20 mouse cellular contexts compared by ENCODE assay signal in the genomic region with DNA sequence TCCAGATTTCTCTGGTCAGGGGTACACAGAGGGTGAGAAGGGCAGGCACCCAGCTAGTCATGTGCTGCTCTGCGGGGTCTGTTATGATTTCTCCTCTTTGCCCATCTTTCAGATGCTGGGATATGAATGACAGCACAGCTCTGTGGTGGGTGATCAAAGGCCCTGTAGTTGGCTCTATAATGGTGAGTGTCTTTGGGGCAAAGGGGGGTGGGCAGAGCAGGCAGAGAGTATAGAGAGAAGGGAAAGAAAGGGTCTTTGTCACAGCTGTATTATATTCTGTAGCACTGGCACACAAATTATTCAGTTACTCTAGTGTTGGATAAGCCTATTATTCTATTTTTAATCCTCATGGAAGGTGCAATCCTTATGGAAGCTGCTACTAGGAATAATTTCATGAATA. TPM values are rescaled to one million over a fixed set of nuclear protein-coding genes. Genes with fewer than 3 reads are reported as not detected.
"Had no signal": no experiment of that assay in that cellular context is flagged by ENCODE, and none has a peak within 500 bp of the region (broad histone marks: within the 10 kb centered on the region; RNA-seq: fewer than 3 reads in every experiment).

No protein-coding gene starts in this region.

- H3K4me3 ChIP-seq: limb, embryonic 12.5 days; limb, embryonic 15.5 days had no signal

- H3K4me2 ChIP-seq: limb, embryonic 12.5 days; limb, embryonic 15.5 days; liver, embryonic 11.5 days; lung, embryonic 14.5 days had no signal

- H3K27me3 ChIP-seq: limb, embryonic 12.5 days; limb, embryonic 15.5 days had no signal

- DNase-seq: kidney, adult 18-20 months; kidney, adult 9 months; kidney, postnatal 14 days; kidney, postnatal 4 days; left cerebral cortex, postnatal 4 days; liver, postnatal 0 days; lung, embryonic 14.5 days; right cerebral cortex, postnatal 4 days; thymus, adult 2 months; thymus, postnatal 14 days; thymus, postnatal 4 days had no signal

- H3K9ac ChIP-seq: limb, embryonic 12.5 days; limb, embryonic 15.5 days; liver, embryonic 14.5 days; liver, postnatal 0 days; lung, embryonic 14.5 days had no signal

- H3K4me1 ChIP-seq: limb, embryonic 15.5 days had no signal

- H3K9me3 ChIP-seq: limb, embryonic 12.5 days; limb, embryonic 15.5 days had no signal

- H3K36me3 ChIP-seq: limb, embryonic 12.5 days; limb, embryonic 15.5 days had no signal

- ATAC-seq: inflammation-experienced regulatory T-cells, adult 6 months; intestine, embryonic 16.5 days; liver, postnatal 0 days; lung, postnatal 0 days had no signal

- H3K27ac ChIP-seq: limb, embryonic 12.5 days; limb, embryonic 15.5 days; liver, embryonic 14.5 days; macrophage; stomach, postnatal 0 days had no signal

RNA-seq across cellular contexts. Expression of a gene that starts 29.2 kb away (rescaled TPM):
- polyA plus RNA-seq: inflammation-experienced regulatory T-cells, adult 6 months; liver, postnatal 0 days; macrophage had no signal
